In the genomic region with DNA sequence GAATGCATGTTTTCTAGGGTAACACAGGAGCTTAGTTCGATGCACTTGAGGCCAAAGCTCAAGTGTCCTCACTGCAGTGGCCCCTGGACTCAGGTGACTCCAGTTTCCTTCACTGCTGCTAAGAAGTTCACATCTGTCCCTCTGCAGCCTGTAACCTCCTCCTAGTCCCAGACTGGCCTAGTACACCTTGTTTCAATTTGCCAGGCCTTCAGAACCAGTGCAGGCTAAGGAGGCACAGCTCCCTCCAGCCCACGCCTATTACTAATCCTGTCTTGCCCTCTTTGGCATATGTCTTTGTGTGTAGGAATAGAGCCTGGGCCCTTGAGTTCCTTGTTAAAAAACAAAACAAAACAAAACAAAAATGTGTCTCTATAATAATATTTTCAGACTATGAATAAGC, we compare ENCODE assay signal across 8 mouse cellular contexts. TPM values are rescaled to one million over a fixed set of nuclear protein-coding genes. Genes with fewer than 3 reads are reported as not detected.
DNase-seq lines count a peak whose midpoint lies in the region; ATAC-seq and TF ChIP-seq lines count a peak whose summit lies in the region.

No protein-coding gene starts in this region.

- H3K4me3 ChIP-seq in spleen, adult 2 months (ENCODE audit: extremely low read depth, insufficient read depth, insufficient read length) = peak overlapping the region; percentile 91; the same call in 1 of the 2 replicates
- H3K4me3 ChIP-seq in forebrain, embryonic 13.5 days = no peak overlapping the region
- peak overlapping the region; percentile 86 for H3K4me3 ChIP-seq in liver, embryonic 11.5 days (ENCODE audit: low read depth, low read length)
- H3K4me3 ChIP-seq in stomach, embryonic 16.5 days (replicated peaks; ENCODE audit: low read length) = peak overlapping the region; percentile 87

- 75% methylated on average over 2 of the region's 2 CpGs for WGBS in spleen, adult 2 months
- WGBS in forebrain, embryonic 13.5 days = 72% methylated on average over 2 of the region's 2 CpGs
- 73% methylated on average over 2 of the region's 2 CpGs for WGBS in liver, embryonic 11.5 days
- WGBS in stomach, embryonic 16.5 days = 73% methylated on average over 2 of the region's 2 CpGs

- H3K27me3 ChIP-seq in spleen, adult 2 months (ENCODE audit: control insufficient read depth, insufficient read depth, low read length) = no peaks in the 10 kb centered on the region
- H3K27me3 ChIP-seq in forebrain, embryonic 13.5 days = no peaks in the 10 kb centered on the region
- H3K27me3 ChIP-seq in liver, embryonic 11.5 days (replicated peaks; ENCODE audit: control insufficient read depth, insufficient read depth, low read length) = no peaks in the 10 kb centered on the region
- no peaks in the 10 kb centered on the region for H3K27me3 ChIP-seq in stomach, embryonic 16.5 days (ENCODE audit: control insufficient read depth, insufficient read depth, low read length)

- peaks cover 2% of the 10 kb centered on the region; the same call in 1 of the 2 replicates for H3K4me1 ChIP-seq in spleen, adult 2 months (ENCODE audit: control insufficient read depth, insufficient read depth, insufficient read length)
- peaks cover 18% of the 10 kb centered on the region for H3K4me1 ChIP-seq in forebrain, embryonic 13.5 days
- peaks cover 21% of the 10 kb centered on the region for H3K4me1 ChIP-seq in liver, embryonic 11.5 days (replicated peaks; ENCODE audit: control insufficient read depth, insufficient read depth, low read length)
- H3K4me1 ChIP-seq in stomach, embryonic 16.5 days (ENCODE audit: control insufficient read depth, insufficient read depth, low read length) = peaks cover 9% of the 10 kb centered on the region; the same call in 1 of the 2 replicates

- TF ChIP-seq CTCF in spleen, adult 2 months (IDR thresholded peaks at IDR 0.05; ENCODE audit: extremely low read depth, insufficient read depth, insufficient read length, insufficient replicate concordance) = no peak

- no peak for DNase-seq in spleen, adult 2 months (ENCODE audit: low read depth in 1 of 2, low spot score in 2 of 2)
- DNase-seq in spleen, postnatal 4 days (ENCODE audit: low spot score in 2 of 2) = no peak
- DNase-seq in liver, embryonic 11.5 days (ENCODE audit: low spot score) = no peak
- DNase-seq in kidney, postnatal 36 days = no peak
- no peak for DNase-seq in ovary, postnatal 36 days (ENCODE audit: low spot score)
- DNase-seq in gastrocnemius, adult 8-10 months (ENCODE audit: low spot score in 2 of 2) = no peak

- peak; percentile 50; the same call in 1 of the 2 replicates for ATAC-seq in forebrain, embryonic 13.5 days
- no peak for ATAC-seq in liver, embryonic 11.5 days (replicated peaks; ENCODE audit: low FRiP score)
- ATAC-seq in stomach, embryonic 16.5 days (ENCODE audit: insufficient read depth, low FRiP score) = no peak

- H3K4me2 ChIP-seq in forebrain, embryonic 13.5 days = peak overlapping the region; percentile 34; the same call in 1 of the 2 replicates
- peak overlapping the region; percentile 83 for H3K4me2 ChIP-seq in liver, embryonic 11.5 days
- H3K4me2 ChIP-seq in stomach, embryonic 16.5 days (ENCODE audit: low read depth, low read length) = peak overlapping the region; percentile 61

- H3K9ac ChIP-seq in forebrain, embryonic 13.5 days = no peak overlapping the region
- no peak overlapping the region for H3K9ac ChIP-seq in liver, embryonic 11.5 days (ENCODE audit: low read depth, low read length)
- H3K9ac ChIP-seq in stomach, embryonic 16.5 days (ENCODE audit: low read length) = no peak overlapping the region

- TF ChIP-seq POLR2A in spleen, adult 2 months (IDR thresholded peaks at IDR 0.05; ENCODE audit: low read depth, low read length) = no peak

- H3K36me3 ChIP-seq in spleen, adult 2 months (ENCODE audit: control insufficient read depth, insufficient read depth, low read length) = no peaks in the 10 kb centered on the region
- peaks cover 20% of the 10 kb centered on the region for H3K36me3 ChIP-seq in forebrain, embryonic 13.5 days (ENCODE audit: poor library complexity, severe bottlenecking)
- peaks cover 12% of the 10 kb centered on the region; the same call in 1 of the 2 replicates for H3K36me3 ChIP-seq in liver, embryonic 11.5 days (ENCODE audit: control insufficient read depth, insufficient read depth, low read length)
- no peaks in the 10 kb centered on the region; the same call in 1 of the 2 replicates for H3K36me3 ChIP-seq in stomach, embryonic 16.5 days (ENCODE audit: control insufficient read depth, insufficient read depth, low read length)

- no peak overlapping the region for H3K27ac ChIP-seq in spleen, adult 2 months (ENCODE audit: insufficient read depth, low read length)
- H3K27ac ChIP-seq in forebrain, embryonic 13.5 days = peak overlapping the region; percentile 58; the same call in 1 of the 2 replicates
- no peak overlapping the region for H3K27ac ChIP-seq in liver, embryonic 11.5 days (ENCODE audit: low read depth, low read length)
- no peak overlapping the region for H3K27ac ChIP-seq in stomach, embryonic 16.5 days (ENCODE audit: low read length)

- no peaks in the 10 kb centered on the region for H3K9me3 ChIP-seq in forebrain, embryonic 13.5 days (replicated peaks)
- H3K9me3 ChIP-seq in liver, embryonic 11.5 days (ENCODE audit: control insufficient read depth, low read length) = no peaks in the 10 kb centered on the region
- no peaks in the 10 kb centered on the region for H3K9me3 ChIP-seq in stomach, embryonic 16.5 days (replicated peaks; ENCODE audit: control insufficient read depth, low read length)

RNA-seq across cellular contexts. Expression of gene Tmem9, which starts 9.4 kb away (rescaled TPM):
- polyA plus RNA-seq in spleen, adult 2 months (2012; rRNA removed) = 27.3 and 34.1 TPM in 2 replicates
- polyA plus RNA-seq in forebrain, embryonic 13.5 days (2015; fragmentation: Nextera tagmentation; extraction: Ambion mirVana) = 130 and 149 TPM in 2 replicates
- 79.6 and 92.6 TPM in 2 replicates for polyA plus RNA-seq in liver, embryonic 11.5 days (2014; fragmentation: Nextera tagmentation; extraction: Ambion mirVana)
- polyA plus RNA-seq in stomach, embryonic 16.5 days (2015; fragmentation: Nextera tagmentation; extraction: Ambion mirVana) = 145 and 157 TPM in 2 replicates
- 10 to 100 TPM in 1 of 4 experiments, 1 to 10 TPM in 3; 8.6 to 12.9 (median 9.6) TPM for total RNA-seq in gastrocnemius, adult 8-10 months (2022)

RNA-seq across cellular contexts. Expression of gene Igfn1, which starts 11.2 kb away (rescaled TPM):
- 0.41 TPM in 1 of 2 replicates, not detected in the other for polyA plus RNA-seq in spleen, adult 2 months (2012; rRNA removed)
- polyA plus RNA-seq in forebrain, embryonic 13.5 days (2015; fragmentation: Nextera tagmentation; extraction: Ambion mirVana) = not detected in 2 replicates
- polyA plus RNA-seq in liver, embryonic 11.5 days (2014; fragmentation: Nextera tagmentation; extraction: Ambion mirVana) = not detected in 2 replicates
- polyA plus RNA-seq in stomach, embryonic 16.5 days (2015; fragmentation: Nextera tagmentation; extraction: Ambion mirVana) = 0.12 TPM in 2 replicates
- total RNA-seq in gastrocnemius, adult 8-10 months (2022) = 10 to 100 TPM; 28.7 to 98.0 (median 63.2) TPM

RNA-seq across cellular contexts. Expression of gene Ascl5, which starts 33.3 kb away (rescaled TPM):
- not detected in 2 replicates for polyA plus RNA-seq in spleen, adult 2 months (2012; rRNA removed)
- not detected in 2 replicates for polyA plus RNA-seq in forebrain, embryonic 13.5 days (2015; fragmentation: Nextera tagmentation; extraction: Ambion mirVana)
- 0.47 TPM in 1 of 2 replicates, not detected in the other for polyA plus RNA-seq in liver, embryonic 11.5 days (2014; fragmentation: Nextera tagmentation; extraction: Ambion mirVana)
- polyA plus RNA-seq in stomach, embryonic 16.5 days (2015; fragmentation: Nextera tagmentation; extraction: Ambion mirVana) = 0.43 TPM in 1 of 2 replicates, not detected in the other
- total RNA-seq in gastrocnemius, adult 8-10 months (2022) = not detected

RNA-seq across cellular contexts. Expression of gene Cacna1s, which starts 35.2 kb away (rescaled TPM):
- polyA plus RNA-seq in spleen, adult 2 months (2012; rRNA removed) = 4.3 and 5.1 TPM in 2 replicates
- 0.31 TPM in 1 of 2 replicates, not detected in the other for polyA plus RNA-seq in forebrain, embryonic 13.5 days (2015; fragmentation: Nextera tagmentation; extraction: Ambion mirVana)
- polyA plus RNA-seq in liver, embryonic 11.5 days (2014; fragmentation: Nextera tagmentation; extraction: Ambion mirVana) = 0.09 and 0.45 TPM in 2 replicates
- polyA plus RNA-seq in stomach, embryonic 16.5 days (2015; fragmentation: Nextera tagmentation; extraction: Ambion mirVana) = 0.17 and 2.0 TPM in 2 replicates
- 1,000 to 10,000 TPM in 3 of 4 experiments, 100 to 1,000 TPM in 1; 844 to 1,101 (median 1,067) TPM for total RNA-seq in gastrocnemius, adult 8-10 months (2022)
